Mouse (Mus musculus) spleen, postnatal 0 days (tissue): ENCODE results near the gene Fxr1. TPM values are rescaled to one million over a fixed set of nuclear protein-coding genes. Genes with fewer than 3 reads are reported as not detected.

Experiments
- polyA plus RNA-seq: library from polyadenylated mRNA; unstranded; fragments of >200 nt; fragmentation: Nextera tagmentation; extraction: Ambion mirVana; gene quantifications from 2 replicates; pipeline ENCODE4 v1.2.1, GENCODE M21; 2015

Fxr1 gene
- polyA plus RNA-seq = 31.7 and 32.5 TPM in 2 replicates

GRCm38 (mm10) chr3:34019540-34020381 lies at the start of gene Fxr1:
Gene Fxr1 (plus strand): TSS chr3:34019943.

GRCm38 (mm10) chr3:34080900-34081662 lies 61.3 kb downstream of the Fxr1 start, which contains the start of gene Dnajc19:
Gene Dnajc19 (minus strand): TSS chr3:34081321.

Other genes starting within 250 kb of the Fxr1 start
- gene Ttc14, start 220.1 kb upstream of the Fxr1 start, polyA plus RNA-seq = 47.9 and 49.4 TPM in 2 replicates
- gene Ccdc39, start 175.6 kb upstream of the Fxr1 start, polyA plus RNA-seq = 0.26 and 0.50 TPM in 2 replicates
- gene Dnajc19, start 61.4 kb downstream of the Fxr1 start, polyA plus RNA-seq = 169 and 177 TPM in 2 replicates